Mouse (Mus musculus) ES-Bruce4 (cell line): ENCODE measurements around the gene Rnf19b. TPM values are rescaled to one million over a fixed set of nuclear protein-coding genes. Genes with fewer than 3 reads are reported as not detected.

Experiments used
- H3K27ac ChIP-seq: 2 replicates; pipeline ENCODE4 v1.5.1; 2012; ENCODE audit warnings: low read length, inconsistent platforms; ENCODE audit not compliant: insufficient read depth
- H3K27me3 ChIP-seq: 2 replicates; pipeline ENCODE4 v1.6.1; 2012; ENCODE audit warnings: mild to moderate bottlenecking, low read length, inconsistent platforms; ENCODE audit not compliant: control insufficient read depth, poor library complexity, insufficient read depth, severe bottlenecking
- H3K36me3 ChIP-seq: 2 replicates; pipeline ENCODE4 v1.6.1; 2012; ENCODE audit warnings: inconsistent platforms, mild to moderate bottlenecking, low read length, moderate library complexity; ENCODE audit not compliant: control insufficient read depth, poor library complexity, insufficient read depth, severe bottlenecking
- H3K4me1 ChIP-seq: one replicate; pipeline ENCODE4 v1.8.1; 2011; ENCODE audit warnings: low read length; ENCODE audit not compliant: control insufficient read depth, insufficient read depth
- H3K4me3 ChIP-seq: 2 replicates; pipeline ENCODE4 v1.5.1; 2011; ENCODE audit warnings: low read depth, mild to moderate bottlenecking, low read length
- H3K9ac ChIP-seq: 2 replicates; pipeline ENCODE4 v1.6.1; 2012; ENCODE audit warnings: low read depth, mild to moderate bottlenecking, inconsistent platforms; ENCODE audit not compliant: poor library complexity, severe bottlenecking
- H3K9me3 ChIP-seq: replicated peaks from 2 replicates; pipeline ENCODE4 v1.6.1; 2012; ENCODE audit warnings: mild to moderate bottlenecking, low read length, inconsistent platforms; ENCODE audit not compliant: control insufficient read depth, poor library complexity, insufficient read depth, severe bottlenecking
- CTCF ChIP-seq: IDR thresholded peaks from one replicate; pipeline ENCODE4 v1.8.1; 2011; ENCODE audit warnings: low read depth, low read length
- EP300 ChIP-seq: IDR thresholded peaks from 2 replicates; pipeline ENCODE4 v1.6.1; 2011; ENCODE audit warnings: low read depth, low read length; ENCODE audit not compliant: insufficient read depth
- POLR2A ChIP-seq: IDR thresholded peaks from one replicate; pipeline ENCODE4 v1.8.1; 2011; ENCODE audit warnings: low read length; ENCODE audit not compliant: insufficient read depth
- polyA plus RNA-seq: library from polyadenylated mRNA; stranded (reverse); fragments of >200 nt; gene quantifications from 2 replicates; pipeline ENCODE4 v1.2.4, GENCODE M21; 2011; ENCODE audit warnings: low read depth; ENCODE audit not compliant: missing spikeins, insufficient read depth, insufficient read length

Rnf19b gene
- polyA plus RNA-seq, 1 experiment, result 43.4 TPM

- no peaks in the 10 kb centered on the region for H3K36me3 ChIP-seq
- H3K9ac ChIP-seq, result no peak overlapping the region
- H3K27ac ChIP-seq, result no peak overlapping the region
- H3K27me3 ChIP-seq, result no peaks in the 10 kb centered on the region
- H3K9me3 ChIP-seq, result no peaks in the 10 kb centered on the region
- no peaks in the 10 kb centered on the region for H3K4me1 ChIP-seq
- TF ChIP-seq EP300, result no peak
- no peak for TF ChIP-seq CTCF
- TF ChIP-seq POLR2A, result no peak
- H3K4me3 ChIP-seq, result no peak overlapping the region
These were observed 29.8 kb downstream of the Rnf19b start for GRCm38 (mm10) chr4:129087850-129088249.

GRCm38 (mm10) chr4:129095276-129095675, 37.2 kb downstream of the Rnf19b start:
- no peaks in the 10 kb centered on the region for H3K4me1 ChIP-seq
- no peak overlapping the region for H3K9ac ChIP-seq
- H3K36me3 ChIP-seq, result no peaks in the 10 kb centered on the region
- H3K4me3 ChIP-seq, result peak overlapping the region; percentile 38
- H3K9me3 ChIP-seq, result no peaks in the 10 kb centered on the region
- TF ChIP-seq CTCF (no peak), EP300 (no peak), POLR2A (no peak)
- H3K27ac ChIP-seq, result no peak overlapping the region
- no peaks in the 10 kb centered on the region for H3K27me3 ChIP-seq

GRCm38 (mm10) chr4:129097006-129097405, 38.9 kb downstream of the Rnf19b start:
- H3K9ac ChIP-seq, result no peak overlapping the region
- H3K9me3 ChIP-seq, result no peaks in the 10 kb centered on the region
- TF ChIP-seq EP300 (no peak), CTCF (peak; percentile 13)
- no peak overlapping the region for H3K4me3 ChIP-seq
- no peaks in the 10 kb centered on the region for H3K4me1 ChIP-seq
- no peaks in the 10 kb centered on the region for H3K27me3 ChIP-seq
- H3K36me3 ChIP-seq, result no peaks in the 10 kb centered on the region
- no peak overlapping the region for H3K27ac ChIP-seq

- H3K27ac ChIP-seq, result no peak overlapping the region
- H3K27me3 ChIP-seq, result no peaks in the 10 kb centered on the region
- no peaks in the 10 kb centered on the region for H3K9me3 ChIP-seq
- TF ChIP-seq CTCF, result no peak
- TF ChIP-seq POLR2A, result no peak
- TF ChIP-seq EP300, result no peak
- H3K4me1 ChIP-seq, result peaks cover 2% of the 10 kb centered on the region
- H3K9ac ChIP-seq, result no peak overlapping the region
- H3K36me3 ChIP-seq, result no peaks in the 10 kb centered on the region
- H3K4me3 ChIP-seq, result no peak overlapping the region
These were observed 44.2 kb downstream of the Rnf19b start for GRCm38 (mm10) chr4:129102133-129102829.

- no peak for TF ChIP-seq CTCF
- TF ChIP-seq EP300, result 0 out of 2 replicates have a peak, but pooled peaks have one; percentile 38
- TF ChIP-seq POLR2A, result no peak
- Histone ChIP-seq H3K9ac (peak within 1 kb of the TSS; percentile 29), H3K4me3 (peak within 1 kb of the TSS; percentile 55), H3K36me3 (no peaks in the 10 kb centered on the region), H3K4me1 (peaks cover 2% of the 10 kb centered on the region), H3K27me3 (no peaks in the 10 kb centered on the region), H3K27ac (no peak within 1 kb of the TSS), H3K9me3 (no peaks in the 10 kb centered on the region)
These were observed 47.3 kb downstream of the Rnf19b start, which contains the start of gene Tmem54 for GRCm38 (mm10) chr4:129105356-129105755. Gene Tmem54, plus strand, starts transcription at chr4:129105548.

GRCm38 (mm10) chr4:129106073-129106472, 48.0 kb downstream of the Rnf19b start:
- Histone ChIP-seq H3K27me3 (no peaks in the 10 kb centered on the region), H3K36me3 (no peaks in the 10 kb centered on the region), H3K9me3 (no peaks in the 10 kb centered on the region), H3K4me3 (peak overlapping the region; percentile 55; the same call in 1 of the 2 replicates), H3K4me1 (peaks cover 2% of the 10 kb centered on the region), H3K9ac (peak overlapping the region; percentile 29), H3K27ac (no peak overlapping the region)
- TF ChIP-seq CTCF (no peak), POLR2A (no peak), EP300 (peak; percentile 7; the same call in 1 of the 2 replicates)
